Mouse (Mus musculus): ENCODE data around the gene Fgfr2.

GRCm38 (mm10) chr7:131471551-131471950 lies 1651.6 kb downstream of the Fgfr2 start:
- TF ChIP-seq CTCF (IDR thresholded peaks at IDR 0.05; ENCODE audit: control insufficient read depth, insufficient read depth, insufficient read length) (no peak), MYOD1 (IDR thresholded peaks at IDR 0.05; ENCODE audit: control insufficient read depth, insufficient read length, low read depth) (no peak), MYOG (IDR thresholded peaks at IDR 0.05; ENCODE audit: control insufficient read depth, extremely low read depth, insufficient read length) (no peak), USF1 (IDR thresholded peaks at IDR 0.05; ENCODE audit: low read depth) (no peak), CEBPB (IDR thresholded peaks at IDR 0.05; ENCODE audit: low read depth) (no peak)
